Mouse (Mus musculus) stomach, embryonic 16.5 days (tissue): ENCODE measurements at regions not wholly inside any gene's neighbourhood (a gene's known extent, or its start where the extent isn't known, plus 50 kb on each side); places are given as distances from the start of the nearest gene placed in this dataset.

ENCODE experiments used
- ATAC-seq: fragments of 200-750 bp; cut with Nextera tagmentation; 2 replicates; pipeline ENCODE4 v1.8.0; 2017; ENCODE audit warnings: moderate number of reproducible peaks, moderate TSS enrichment; ENCODE audit not compliant: insufficient read depth, low FRiP score
- H3K27ac ChIP-seq: fragments of 300-500 bp; sonication (generic); 2 replicates; pipeline ENCODE4 v1.5.1; 2014; ENCODE audit warnings: low read length
- H3K27me3 ChIP-seq: fragments of 300-500 bp; sonication (generic); 2 replicates; pipeline ENCODE4 v1.6.1; 2014; ENCODE audit warnings: low read length, control low read depth, mixed read lengths; ENCODE audit not compliant: control insufficient read depth, insufficient read depth
- H3K36me3 ChIP-seq: fragments of 300-500 bp; sonication (generic); 2 replicates; pipeline ENCODE4 v1.6.1; 2014; ENCODE audit warnings: low read length; ENCODE audit not compliant: control insufficient read depth, insufficient read depth
- H3K4me1 ChIP-seq: fragments of 300-500 bp; sonication (generic); 2 replicates; pipeline ENCODE4 v1.6.1; 2014; ENCODE audit warnings: low read length, control low read depth, mixed read lengths; ENCODE audit not compliant: control insufficient read depth, insufficient read depth
- H3K4me2 ChIP-seq: fragments of 300-500 bp; sonication (generic); 2 replicates; pipeline ENCODE4 v1.6.1; 2014; ENCODE audit warnings: low read depth, low read length, mixed read lengths
- H3K4me3 ChIP-seq: fragments of 300-500 bp; sonication (generic); replicated peaks from 2 replicates; pipeline ENCODE4 v1.5.1; 2014; ENCODE audit warnings: mild to moderate bottlenecking, low read length
- H3K9ac ChIP-seq: fragments of 300-500 bp; sonication (generic); 2 replicates; pipeline ENCODE4 v1.6.1; 2014; ENCODE audit warnings: low read length
- H3K9me3 ChIP-seq: fragments of 300-500 bp; sonication (generic); replicated peaks from 2 replicates; pipeline ENCODE4 v1.6.1; 2016; ENCODE audit warnings: low read length, control low read depth; ENCODE audit not compliant: control insufficient read depth
- WGBS: fragments of 180-500 bp; shearing (Covaris S2); extraction: QIAGEN DNeasy Blood & Tissue Kit; methylation state at CpG from one replicate; pipeline ENCODE4 v1.1.7; 2014; 5-methylcytosine and 5-hydroxymethylcytosine counted together

DNA sequence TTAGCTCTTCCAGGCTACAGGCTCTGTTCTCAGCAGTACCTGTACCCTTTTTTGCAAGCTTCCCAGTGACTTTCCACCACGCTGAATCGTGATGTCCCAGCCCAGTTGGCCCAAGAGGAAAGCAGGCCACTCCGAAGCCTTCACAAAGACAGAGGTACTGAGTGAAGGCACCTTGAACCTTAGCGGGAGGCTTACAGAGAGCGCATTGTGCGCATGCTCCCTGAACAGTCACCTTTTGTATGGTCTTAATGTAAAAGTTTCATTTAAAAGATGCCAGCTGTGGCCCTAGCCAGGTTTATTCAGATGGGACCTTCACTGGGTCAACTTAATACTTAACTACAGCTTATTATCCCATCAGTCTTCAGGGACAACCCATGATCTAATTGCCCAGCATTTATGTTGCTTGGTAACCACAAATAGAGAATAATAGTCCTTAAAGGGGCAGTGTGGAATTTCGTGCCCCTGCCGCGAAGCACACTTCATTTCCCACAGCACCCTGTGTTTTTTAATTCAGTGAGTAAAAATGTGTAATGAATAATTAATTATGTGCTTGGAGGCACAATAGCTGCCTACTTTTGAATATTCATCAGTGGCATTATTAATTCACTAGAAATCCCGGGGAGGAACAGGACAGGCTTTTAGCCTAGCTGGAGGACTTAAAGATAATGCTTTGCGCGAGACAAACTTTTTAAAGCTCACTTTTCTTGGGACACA, 111.3 kb upstream of the Vrk1 start:
- 89% methylated on average over 12 of the region's 12 CpGs for whole genome bisulfite sequencing
- Histone ChIP-seq H3K27ac (no peak overlapping the region), H3K4me2 (no peak overlapping the region), H3K9me3 (peaks cover 24% of the 10 kb centered on the region; the same call in 1 of the 2 replicates), H3K36me3 (no peaks in the 10 kb centered on the region), H3K4me1 (no peaks in the 10 kb centered on the region), H3K27me3 (no peaks in the 10 kb centered on the region), H3K9ac (no peak overlapping the region), H3K4me3 (no peak overlapping the region)
- no peak for ATAC-seq

DNA sequence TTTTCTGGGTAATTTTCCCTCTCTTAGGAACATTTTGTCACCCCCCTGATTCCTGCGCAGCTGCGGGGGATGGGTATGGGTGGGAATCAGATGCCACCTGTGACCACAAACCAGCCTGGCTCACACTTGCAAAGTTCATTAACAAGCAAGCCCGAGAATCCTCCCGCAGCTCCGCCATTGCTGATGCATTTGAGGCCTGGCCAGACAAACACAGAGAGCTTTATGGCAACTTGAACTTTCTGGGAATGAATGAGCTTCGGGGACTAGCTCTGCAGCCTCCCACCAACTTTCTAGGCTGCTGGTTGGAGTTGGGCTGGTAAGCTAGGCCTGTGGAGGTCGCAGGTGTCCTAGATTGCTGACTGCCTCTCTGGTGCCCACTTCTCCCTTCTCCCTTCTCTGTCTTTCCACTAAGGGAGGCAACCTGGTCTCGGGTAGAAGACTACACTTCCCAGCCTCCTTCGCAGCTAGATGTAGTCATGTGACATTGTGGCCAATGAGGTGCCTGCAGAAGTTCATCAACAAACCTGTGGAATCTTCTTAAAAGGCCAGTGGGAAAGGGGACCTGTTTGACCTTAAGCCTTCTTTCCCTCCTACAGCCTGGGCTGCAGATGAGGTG, 110.6 kb upstream of the Vrk1 start:
- H3K27me3 ChIP-seq: no peaks in the 10 kb centered on the region
- no peak overlapping the region for H3K4me3 ChIP-seq
- H3K4me2 ChIP-seq: no peak overlapping the region
- WGBS: 64% methylated on average over 9 of the region's 9 CpGs
- ATAC-seq: no peak
- H3K4me1 ChIP-seq: no peaks in the 10 kb centered on the region
- H3K9ac ChIP-seq: no peak overlapping the region
- no peaks in the 10 kb centered on the region for H3K36me3 ChIP-seq
- H3K27ac ChIP-seq: no peak overlapping the region
- H3K9me3 ChIP-seq: peaks cover 24% of the 10 kb centered on the region; the same call in 1 of the 2 replicates

GRCm38 (mm10) chr12:105900479-105900878, 109.5 kb upstream of the Vrk1 start:
- 89% methylated on average over 6 of the region's 6 CpGs for WGBS
- no peak overlapping the region for H3K27ac ChIP-seq

GRCm38 (mm10) chr12:105903072-105903471, 107.0 kb upstream of the Vrk1 start:
- WGBS: 48% methylated on average over 8 of the region's 8 CpGs
- Histone ChIP-seq H3K4me1 (no peaks in the 10 kb centered on the region), H3K27ac (no peak overlapping the region), H3K36me3 (no peaks in the 10 kb centered on the region), H3K27me3 (no peaks in the 10 kb centered on the region), H3K9ac (no peak overlapping the region), H3K9me3 (0 out of 2 replicates have a peak, but pooled peaks cover 4% of the 10 kb centered on the region), H3K4me2 (no peak overlapping the region), H3K4me3 (no peak overlapping the region)
- no peak for ATAC-seq

More at GRCm38 (mm10) chr12:105900479-105900878, 109.5 kb upstream of the Vrk1 start:
- Histone ChIP-seq H3K4me1 (no peaks in the 10 kb centered on the region), H3K36me3 (no peaks in the 10 kb centered on the region), H3K4me2 (no peak overlapping the region), H3K9ac (no peak overlapping the region), H3K9me3 (peaks cover 21% of the 10 kb centered on the region; the same call in 1 of the 2 replicates), H3K4me3 (no peak overlapping the region), H3K27me3 (no peaks in the 10 kb centered on the region)
- ATAC-seq: no peak

GRCm38 (mm10) chr12:105906584-105906983, 103.4 kb upstream of the Vrk1 start:
- H3K4me1 ChIP-seq: no peaks in the 10 kb centered on the region
- H3K27me3 ChIP-seq: no peaks in the 10 kb centered on the region
- no peak overlapping the region for H3K4me2 ChIP-seq
- no peak for ATAC-seq
- H3K9ac ChIP-seq: no peak overlapping the region
- no peaks in the 10 kb centered on the region for H3K36me3 ChIP-seq
- no peak overlapping the region for H3K27ac ChIP-seq
- H3K9me3 ChIP-seq: no peaks in the 10 kb centered on the region
- no peak overlapping the region for H3K4me3 ChIP-seq
- 19% methylated on average over 7 of the region's 7 CpGs for WGBS

- H3K4me1 ChIP-seq: no peaks in the 10 kb centered on the region
- no peaks in the 10 kb centered on the region for H3K27me3 ChIP-seq
- no peak overlapping the region for H3K9ac ChIP-seq
- no peak overlapping the region for H3K4me3 ChIP-seq
- ATAC-seq: no peak
- WGBS: 63% methylated on average over 13 of the region's 13 CpGs
- no peaks in the 10 kb centered on the region for H3K9me3 ChIP-seq
- H3K4me2 ChIP-seq: no peak overlapping the region
- no peak overlapping the region for H3K27ac ChIP-seq
- H3K36me3 ChIP-seq: no peaks in the 10 kb centered on the region
Observed at GRCm38 (mm10) chr12:105907851-105908620, 102.0 kb upstream of the Vrk1 start.

GRCm38 (mm10) chr12:105911556-105911955, 98.5 kb upstream of the Vrk1 start:
- Histone ChIP-seq H3K9ac (no peak overlapping the region), H3K4me1 (no peaks in the 10 kb centered on the region), H3K27ac (no peak overlapping the region), H3K4me2 (no peak overlapping the region), H3K9me3 (no peaks in the 10 kb centered on the region), H3K4me3 (no peak overlapping the region), H3K36me3 (no peaks in the 10 kb centered on the region), H3K27me3 (no peaks in the 10 kb centered on the region)
- 53% methylated on average over 9 of the region's 9 CpGs for WGBS
- ATAC-seq: no peak

DNA sequence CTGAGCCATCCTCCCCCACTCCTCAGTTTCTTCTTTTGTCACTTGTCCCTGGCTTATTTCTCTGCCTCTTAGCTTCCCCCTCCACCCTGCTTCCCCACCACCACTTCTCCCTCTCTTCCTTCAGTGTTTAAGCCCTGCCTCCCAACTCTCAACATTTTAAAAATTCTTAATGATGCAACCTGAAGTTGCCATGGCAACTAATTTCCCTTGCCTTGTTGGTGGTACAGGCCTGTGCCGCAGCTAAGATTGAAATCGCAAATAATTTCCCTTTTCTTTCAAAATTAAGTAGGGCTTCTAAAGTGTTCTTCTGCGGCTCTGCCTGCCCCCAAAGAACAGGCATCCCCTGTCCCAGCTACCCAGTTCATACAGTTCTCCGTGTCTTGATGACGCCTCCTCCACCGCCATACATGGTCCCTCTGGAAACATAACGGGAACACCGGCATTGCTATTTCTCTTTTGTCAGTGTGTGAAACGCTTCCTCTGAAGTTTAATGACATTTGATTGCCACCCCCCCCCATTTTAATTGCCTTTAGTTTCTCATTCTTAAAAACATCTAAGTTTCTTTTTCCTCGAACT, 92.6 kb upstream of the Vrk1 start:
- WGBS: 84% methylated on average over 10 of the region's 10 CpGs
- Histone ChIP-seq H3K4me1 (no peaks in the 10 kb centered on the region), H3K36me3 (no peaks in the 10 kb centered on the region), H3K27ac (no peak overlapping the region), H3K27me3 (no peaks in the 10 kb centered on the region), H3K4me2 (no peak overlapping the region), H3K9me3 (no peaks in the 10 kb centered on the region), H3K9ac (no peak overlapping the region), H3K4me3 (no peak overlapping the region)
- ATAC-seq: no peak

- no peak for ATAC-seq
- H3K4me1 ChIP-seq: no peaks in the 10 kb centered on the region
- H3K36me3 ChIP-seq: no peaks in the 10 kb centered on the region
- H3K4me3 ChIP-seq: no peak overlapping the region
- H3K4me2 ChIP-seq: no peak overlapping the region
- H3K27ac ChIP-seq: no peak overlapping the region
- no peaks in the 10 kb centered on the region for H3K27me3 ChIP-seq
- 52% methylated on average over 12 of the region's 12 CpGs for WGBS
- no peaks in the 10 kb centered on the region for H3K9me3 ChIP-seq
- no peak overlapping the region for H3K9ac ChIP-seq
Observed at GRCm38 (mm10) chr12:105918775-105919174, 91.3 kb upstream of the Vrk1 start.
